Mouse (Mus musculus) layer of hippocampus, postnatal 25 days (tissue): Measurements from ENCODE around the gene Cryba4. TPM values are rescaled to one million over a fixed set of nuclear protein-coding genes. Genes with fewer than 3 reads are reported as not detected.

Source experiments
- DNase-seq, 2 experiments: peaks; one replicate each; pipeline ENCODE4 v3.0.0; 2022; ENCODE audit warnings: mixed read lengths in 2 of 2, low spot score in 1 of 2; ENCODE audit errors: extremely low spot score in 1 of 2
- total RNA-seq, 2 experiments: library from RNA; stranded (reverse); gene quantifications; 2 replicates each; pipeline ENCODE4 v1.2.3; 2021

Gene Cryba4
- total RNA-seq: 1 to 10 TPM; 1.1 to 1.2 TPM

GRCm38 (mm10) chr5:112252400-112252799 is at the start of gene Cryba4:
Gene Cryba4 (minus strand): TSS chr5:112252518.
- DNase-seq: no peak

GRCm38 (mm10) chr5:112301694-112302093 is 49.4 kb upstream of the Cryba4 start:
- no peak for DNase-seq

- no peak for DNase-seq
Observed at GRCm38 (mm10) chr5:112300721-112301308, 48.5 kb upstream of the Cryba4 start.

- no peak for DNase-seq
Observed at GRCm38 (mm10) chr5:112300112-112300511, 47.8 kb upstream of the Cryba4 start.

- no peak for DNase-seq
Observed at GRCm38 (mm10) chr5:112299399-112299798, 47.1 kb upstream of the Cryba4 start.

GRCm38 (mm10) chr5:112298226-112298988 is 46.1 kb upstream of the Cryba4 start:
- DNase-seq: no peak

GRCm38 (mm10) chr5:112297257-112297656 is 44.9 kb upstream of the Cryba4 start:
- DNase-seq: no peak

GRCm38 (mm10) chr5:112296404-112297181 is 44.3 kb upstream of the Cryba4 start:
- no peak for DNase-seq

GRCm38 (mm10) chr5:112295564-112295963 is 43.2 kb upstream of the Cryba4 start:
- DNase-seq: no peak

GRCm38 (mm10) chr5:112295162-112295561 is 42.8 kb upstream of the Cryba4 start:
- no peak for DNase-seq

- no peak for DNase-seq
Observed at GRCm38 (mm10) chr5:112294696-112295095, 42.4 kb upstream of the Cryba4 start.

- no peak for DNase-seq
Observed at GRCm38 (mm10) chr5:112293800-112294199, 41.5 kb upstream of the Cryba4 start.

GRCm38 (mm10) chr5:112292343-112292980 is 40.1 kb upstream of the Cryba4 start:
- DNase-seq: no peak

- no peak for DNase-seq
Observed at GRCm38 (mm10) chr5:112291866-112292265, 39.5 kb upstream of the Cryba4 start.

- no peak for DNase-seq
Observed at GRCm38 (mm10) chr5:112290536-112290880, 38.2 kb upstream of the Cryba4 start.

GRCm38 (mm10) chr5:112289819-112290535 is 37.7 kb upstream of the Cryba4 start:
- DNase-seq: no peak

GRCm38 (mm10) chr5:112289236-112289635 is 36.9 kb upstream of the Cryba4 start:
- DNase-seq: no peak

- DNase-seq: no peak
Observed at GRCm38 (mm10) chr5:112288193-112289141, 36.1 kb upstream of the Cryba4 start.

- DNase-seq: no peak
Observed at GRCm38 (mm10) chr5:112287652-112288051, 35.3 kb upstream of the Cryba4 start.
